Mouse (Mus musculus) small intestine, adult 10 weeks (tissue): ENCODE measurements around the gene Ndufa4l2. TPM values are rescaled to one million over a fixed set of nuclear protein-coding genes. Genes with fewer than 3 reads are reported as not detected.

Source experiments
- polyA plus RNA-seq: library from polyadenylated mRNA; stranded (reverse); fragments of 350-450 nt; fragmentation: Illumina TruSeq; extraction: RNeasy Lipid Tissue Mini Kit (QIAGEN cat#74804); gene quantifications from one replicate; pipeline ENCODE4 v1.2.3, GENCODE M21; 2014; ENCODE audit warnings: low replicate concordance

Ndufa4l2 gene
- polyA plus RNA-seq: not detected

GRCm38 (mm10) chr10:127514764-127515163 lies at the start of gene Ndufa4l2:
Gene Ndufa4l2, plus strand, starts transcription at chr10:127514967.

GRCm38 (mm10) chr10:127500894-127501893 lies 13.6 kb upstream of the Ndufa4l2 start, which contains the start of gene Stac3:
Gene Stac3, plus strand, starts transcription at chr10:127501686.

GRCm38 (mm10) chr10:127522088-127522581 lies 7.4 kb downstream of the Ndufa4l2 start, which contains the start of gene Shmt2:
Gene Shmt2, minus strand, starts transcription at chr10:127522444.

GRCm38 (mm10) chr10:127534036-127534928 lies 19.5 kb downstream of the Ndufa4l2 start, which contains the start of gene Nxph4:
Gene Nxph4, minus strand, starts transcription at chr10:127534559.

Other genes with a start within 250 kb of the Ndufa4l2 start
- 15.2 TPM for gene Dctn2, start 248.6 kb upstream of the Ndufa4l2 start, polyA plus RNA-seq
- gene Mbd6, start 225.9 kb upstream of the Ndufa4l2 start, polyA plus RNA-seq: 2.0 TPM
- 7.2 TPM for gene Mars, start 203.2 kb upstream of the Ndufa4l2 start, polyA plus RNA-seq
- 1.1 TPM for gene Arhgap9, start 193.0 kb upstream of the Ndufa4l2 start, polyA plus RNA-seq
- 0.11 TPM for gene Gli1, start 173.0 kb upstream of the Ndufa4l2 start, polyA plus RNA-seq
- not detected for gene Inhbe, start 160.6 kb upstream of the Ndufa4l2 start, polyA plus RNA-seq
- not detected for gene Inhbc, start 144.5 kb upstream of the Ndufa4l2 start, polyA plus RNA-seq
- 116 TPM for gene R3hdm2, start 134.6 kb upstream of the Ndufa4l2 start, polyA plus RNA-seq
- not detected for gene Stac3, start 13.3 kb upstream of the Ndufa4l2 start, polyA plus RNA-seq
- 0.78 TPM for gene Shmt2, start 7.5 kb downstream of the Ndufa4l2 start, polyA plus RNA-seq
- gene Nxph4, start 19.6 kb downstream of the Ndufa4l2 start, polyA plus RNA-seq: not detected
- gene Lrp1, start 106.2 kb downstream of the Ndufa4l2 start, polyA plus RNA-seq: 3.2 TPM
- 46.4 TPM for gene Stat6, start 128.0 kb downstream of the Ndufa4l2 start, polyA plus RNA-seq
- 9.6 TPM for gene Nemp1, start 151.9 kb downstream of the Ndufa4l2 start, polyA plus RNA-seq
- gene Nab2, start 153.6 kb downstream of the Ndufa4l2 start, polyA plus RNA-seq: 0.48 TPM
- gene Myo1a, start 190.2 kb downstream of the Ndufa4l2 start, polyA plus RNA-seq: 124 TPM
- gene Tac2, start 209.5 kb downstream of the Ndufa4l2 start, polyA plus RNA-seq: not detected
- 3.1 TPM for gene Zbtb39, start 224.6 kb downstream of the Ndufa4l2 start, polyA plus RNA-seq
- 0.19 TPM for gene Gpr182, start 236.8 kb downstream of the Ndufa4l2 start, polyA plus RNA-seq
- gene Rdh1, start 244.8 kb downstream of the Ndufa4l2 start, polyA plus RNA-seq: 0.19 TPM
- not detected for gene Rdh16f1, start 244.8 kb downstream of the Ndufa4l2 start, polyA plus RNA-seq